Mouse (Mus musculus) cerebellum, postnatal 10 days (tissue): ENCODE measurements at regions not wholly inside any gene's neighbourhood (a gene's known extent, or its start where the extent isn't known, plus 50 kb on each side); places are given as distances from the start of the nearest gene placed in this dataset.
A peak's percentile ranks its signal among the peaks of the same experiment; 100 is the strongest.

Experiments
- DNase-seq, 2 experiments: peaks; one replicate each; pipeline ENCODE4 v3.0.0; 2021; ENCODE audit warnings: mixed read lengths in 2 of 2

DNA sequence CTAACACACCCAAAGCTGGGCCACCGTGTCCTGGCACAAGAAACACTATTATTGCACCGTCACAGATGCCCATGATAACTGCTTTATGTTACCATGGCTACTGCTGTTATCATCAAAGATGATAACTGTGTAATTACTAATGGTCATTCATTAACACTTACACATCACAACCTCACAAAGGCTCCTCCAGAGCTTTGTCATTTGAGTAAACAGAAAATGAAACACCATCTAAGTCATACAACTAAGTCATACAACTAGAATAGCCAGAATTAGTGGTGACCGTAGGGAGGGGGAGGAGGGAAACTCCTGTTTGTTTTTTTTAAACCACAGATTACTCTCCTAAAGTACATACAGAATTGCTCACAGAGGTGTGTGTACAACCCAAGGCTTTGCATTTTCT, 111.4 kb upstream of the Ofcc1 start:
- DNase-seq, result no peak

DNA sequence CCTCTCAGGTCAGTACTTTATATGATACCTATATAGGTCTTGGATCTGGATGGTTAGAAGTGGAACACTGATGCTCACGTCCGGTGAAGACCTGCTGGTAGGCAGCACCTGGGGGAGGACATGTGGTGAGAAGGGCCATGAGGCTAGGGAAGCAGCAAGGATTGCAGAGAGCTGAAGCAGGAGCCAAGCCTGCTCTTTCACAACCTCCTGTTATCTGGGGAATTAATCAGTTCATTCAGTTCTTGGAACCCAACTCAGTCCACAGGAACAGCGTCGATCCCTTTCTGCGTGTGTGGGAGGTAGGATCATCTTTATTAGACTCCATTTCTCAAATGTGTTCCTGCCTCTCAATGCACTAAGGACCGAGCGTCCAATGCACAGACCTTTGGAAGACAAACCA, 107.9 kb upstream of the Ofcc1 start:
- no peak for DNase-seq

DNA sequence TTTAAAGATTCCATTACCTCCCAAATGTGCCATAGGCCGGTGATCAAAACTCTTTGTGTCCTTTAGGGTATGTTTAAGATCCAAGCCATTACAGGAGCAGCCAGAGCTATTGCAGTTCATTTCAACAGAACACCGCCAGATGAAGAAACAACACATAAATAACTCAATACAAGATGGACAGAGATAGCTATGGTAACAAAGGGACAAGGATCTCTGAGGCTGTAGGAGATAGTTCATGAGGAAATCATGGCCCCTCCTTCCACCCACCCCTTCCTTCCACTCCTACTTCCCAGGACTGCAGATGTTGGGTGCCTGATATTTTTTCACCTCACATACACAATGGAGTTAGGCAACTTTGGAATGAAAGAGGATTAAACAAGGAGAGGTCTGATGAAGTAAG, 92.1 kb upstream of the Ofcc1 start:
- no peak for DNase-seq

DNA sequence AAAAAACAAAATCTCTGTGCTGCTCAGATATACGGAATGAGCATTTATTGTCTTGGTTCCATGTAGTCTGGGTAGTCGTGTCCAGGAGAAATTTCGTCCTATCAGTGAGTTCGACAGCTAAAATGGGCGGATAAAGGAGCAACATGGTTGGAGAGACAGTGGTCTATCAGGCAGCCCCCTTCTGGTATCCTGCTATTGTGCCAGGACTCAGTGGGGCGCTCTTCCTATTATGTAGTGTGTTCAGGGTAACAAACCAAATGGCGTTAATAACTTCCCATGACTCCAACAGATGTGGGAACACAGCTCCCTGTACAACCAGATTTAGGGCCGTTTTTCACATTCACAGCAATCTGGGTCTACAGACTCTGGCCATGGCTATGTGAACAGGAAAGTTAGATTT, 68.6 kb upstream of the Ofcc1 start:
- DNase-seq, result peak; percentile 46 to 55

- DNase-seq, result no peak
These were observed 61.8 kb upstream of the Ofcc1 start for GRCm38 (mm10) chr13:40423051-40423450.

DNA sequence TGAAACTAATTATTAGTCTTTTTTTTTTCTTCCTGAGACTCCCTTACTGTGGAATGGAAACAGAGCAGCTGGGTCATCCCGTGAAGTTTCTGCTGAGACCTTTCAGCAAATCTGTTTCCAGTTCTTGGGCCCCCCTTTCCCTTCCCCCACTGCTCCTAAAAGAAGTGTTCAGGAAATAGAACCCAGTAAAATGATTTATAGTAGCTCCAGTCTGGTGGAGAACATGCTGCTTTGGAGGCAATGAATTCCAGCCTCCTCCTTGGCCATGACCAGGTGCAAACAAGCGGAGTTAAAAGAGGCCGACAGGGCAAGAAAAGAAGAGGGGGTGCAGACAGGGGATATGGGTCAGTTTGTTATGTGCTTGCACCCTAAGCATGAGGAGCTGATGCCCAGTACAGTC, 56.6 kb upstream of the Ofcc1 start:
- DNase-seq, result no peak

- no peak for DNase-seq
These were observed 51.8 kb upstream of the Ofcc1 start for GRCm38 (mm10) chr13:40413074-40413473.
